Mouse (Mus musculus): Measurements from ENCODE around the gene Snd1.

- no peak for TF ChIP-seq CTCF (IDR thresholded peaks at IDR 0.05; ENCODE audit: borderline replicate concordance, insufficient read depth, low read length)
- no peak for TF ChIP-seq POLR2A (IDR thresholded peaks at IDR 0.05; ENCODE audit: low read depth, low read length)
Measured at GRCm38 (mm10) chr6:28663670-28664069, 188.7 kb downstream of the Snd1 start.

All from embryonic fibroblast, embryonic 13.5 days (primary cell).